Mouse (Mus musculus): ENCODE results near the gene Osbp.
"Not testable (repeated sequence)": the region's sequence is repeated elsewhere in the genome, so short reads cannot be mapped to it uniquely, and the experiment has no call there.

Gene Osbp

DNA sequence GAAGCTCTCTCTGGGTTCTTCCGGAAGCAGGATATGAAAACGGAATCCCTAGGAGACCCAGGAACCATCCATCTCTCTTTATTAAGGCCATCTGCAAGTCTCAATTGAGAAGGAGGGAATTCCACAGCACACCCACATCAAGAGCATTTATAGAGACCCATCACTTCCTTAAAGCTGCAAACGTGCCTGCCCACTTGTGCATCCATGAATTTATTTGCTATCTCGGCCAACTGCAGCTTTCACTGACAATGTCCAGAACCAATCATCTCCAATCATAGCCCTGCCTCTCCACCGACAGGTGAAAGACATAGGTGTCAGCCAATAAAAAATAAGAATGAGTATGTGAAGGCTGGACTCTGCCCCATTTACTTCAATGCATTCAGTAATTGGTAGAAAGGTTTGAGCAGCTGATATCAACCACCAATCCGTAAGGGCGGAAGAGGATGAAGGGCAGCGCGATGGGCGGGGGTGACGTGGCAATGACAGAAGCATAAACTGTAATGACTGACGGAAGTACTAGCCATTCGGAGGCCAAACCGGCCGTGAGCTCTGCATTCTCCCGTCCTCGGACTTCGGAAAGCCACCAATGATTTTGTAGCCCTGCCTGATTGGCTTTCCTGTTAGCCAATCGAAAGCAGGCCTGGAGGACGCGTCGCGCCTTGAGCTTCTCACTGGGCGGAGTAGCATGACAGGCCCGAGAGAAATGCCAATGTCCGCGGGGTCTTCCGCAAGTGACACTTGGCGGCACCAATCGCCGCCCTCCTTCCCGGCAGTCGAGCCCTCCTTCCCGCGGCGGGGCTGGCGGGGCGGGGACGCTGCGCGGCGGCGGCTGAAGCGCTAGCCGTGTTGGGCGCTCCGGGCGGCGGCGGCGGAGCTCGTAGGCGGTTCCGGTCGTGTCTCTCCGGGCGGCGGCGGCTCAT is at the start of gene Osbp:
Gene Osbp (plus strand): TSS at position 919 of the 920 bp plus-strand sequence.
- DNase-seq: peak; percentile 100

DNA sequence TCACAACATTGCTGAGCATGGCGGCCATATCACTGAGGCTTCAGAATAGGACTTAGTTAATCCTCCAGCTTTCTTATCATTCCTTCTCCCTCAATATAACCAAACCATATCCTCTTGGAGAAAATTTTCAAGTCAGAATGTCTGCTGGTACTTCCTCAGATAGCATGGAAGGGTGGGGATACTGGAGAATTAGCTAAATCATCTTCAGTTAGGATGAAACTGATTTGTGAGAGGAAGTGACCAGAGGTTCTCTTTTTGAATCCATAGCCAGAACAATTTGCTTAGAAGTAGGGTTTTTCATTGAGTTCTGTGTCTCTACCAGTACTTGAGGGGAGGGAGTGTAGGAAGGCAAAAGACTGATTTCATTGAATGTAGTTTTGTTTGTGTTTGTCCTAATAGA is 43.7 kb upstream of the Osbp start:
- DNase-seq: no peak

DNA sequence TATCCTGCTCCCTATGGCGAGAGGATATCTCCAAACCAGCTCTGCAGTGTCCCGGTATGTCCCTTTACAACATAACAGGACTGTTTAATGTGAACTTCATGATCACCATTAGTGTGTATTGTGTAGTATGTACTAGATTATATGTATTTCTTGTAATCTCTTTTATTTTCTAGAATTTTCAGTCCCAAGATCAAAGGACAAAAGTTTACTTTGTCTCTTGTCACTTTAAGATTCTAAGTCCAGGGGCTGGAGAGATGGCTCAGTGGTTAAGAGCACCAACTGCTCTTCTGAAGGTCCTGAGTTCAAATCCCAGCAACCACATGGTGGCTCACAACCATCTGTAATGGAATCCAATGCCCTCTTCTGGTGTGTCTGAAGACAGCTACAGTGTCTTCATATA is 43.2 kb upstream of the Osbp start:
- not testable (repeated sequence) for DNase-seq

DNA sequence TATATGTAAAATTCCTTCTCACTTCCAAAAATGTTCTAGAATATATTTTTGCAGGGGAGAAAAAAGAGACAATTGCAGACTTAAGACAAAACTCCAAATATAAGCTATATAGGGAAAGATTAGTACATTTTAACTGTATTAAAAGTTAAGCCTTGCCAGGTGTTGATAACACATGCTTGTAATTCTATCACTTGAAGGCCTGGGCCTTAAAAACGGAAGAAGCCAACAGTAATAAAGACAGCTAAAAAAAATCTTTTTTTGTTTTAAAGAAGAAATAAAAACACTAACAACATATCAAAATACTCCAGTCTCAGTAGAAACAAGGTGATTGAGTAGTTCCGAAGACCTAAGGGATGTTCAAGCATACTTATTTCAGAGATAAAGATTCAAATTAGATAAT is 39.4 kb upstream of the Osbp start:
- no peak for DNase-seq

DNA sequence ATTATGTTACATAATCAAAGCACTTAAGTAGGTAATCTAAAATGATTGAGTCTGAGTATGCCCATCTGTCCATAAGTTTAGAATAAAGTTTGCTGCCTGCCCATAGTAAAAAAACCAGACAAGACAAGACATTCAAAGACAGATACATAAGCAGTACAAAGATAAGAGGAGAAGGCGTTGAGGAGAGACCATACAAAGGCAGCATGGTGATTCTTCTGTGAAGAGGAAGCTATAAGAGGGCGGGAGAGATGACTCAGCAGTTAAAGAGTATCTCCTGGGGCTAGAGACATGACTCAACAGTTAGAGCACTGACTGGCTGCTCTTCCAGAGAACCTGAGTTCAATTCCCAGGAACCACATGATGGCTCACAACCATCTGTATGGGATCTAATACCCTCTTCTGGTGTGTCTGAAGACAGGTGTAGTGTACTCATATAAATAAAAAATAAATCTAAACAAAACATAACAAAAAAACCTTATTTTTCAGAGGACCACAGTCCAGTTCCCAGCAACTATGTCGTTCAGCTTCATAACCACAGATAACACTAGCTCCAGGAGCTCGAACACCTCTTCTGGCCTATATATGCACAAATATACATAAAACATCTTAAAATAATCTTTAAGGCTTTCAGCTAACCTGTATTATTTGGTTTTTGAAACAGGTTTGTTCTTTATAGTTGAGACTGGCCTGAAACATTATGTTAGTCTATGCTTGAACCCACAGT is 37.6 kb upstream of the Osbp start:
- no peak for DNase-seq

DNA sequence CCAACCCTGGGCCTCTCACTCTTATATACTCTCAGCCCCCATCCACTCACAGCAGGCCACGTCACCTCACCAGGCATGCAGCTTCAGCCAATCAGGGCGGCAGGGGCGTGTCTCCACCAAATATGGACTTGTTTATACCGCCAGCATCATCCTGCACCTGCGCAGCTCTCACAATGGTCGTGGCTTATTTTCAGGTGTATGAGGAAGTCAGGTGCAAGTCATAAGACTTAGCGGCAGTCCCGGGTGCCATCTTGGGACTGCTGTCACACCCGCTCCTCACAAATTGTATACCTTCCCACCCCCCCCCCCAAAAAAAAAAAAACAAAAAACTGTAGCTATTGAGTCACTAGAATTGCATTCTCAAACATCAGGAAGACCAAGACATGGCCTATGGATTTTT is 19.3 kb upstream of the Osbp start:
- not testable (repeated sequence) for DNase-seq

DNA sequence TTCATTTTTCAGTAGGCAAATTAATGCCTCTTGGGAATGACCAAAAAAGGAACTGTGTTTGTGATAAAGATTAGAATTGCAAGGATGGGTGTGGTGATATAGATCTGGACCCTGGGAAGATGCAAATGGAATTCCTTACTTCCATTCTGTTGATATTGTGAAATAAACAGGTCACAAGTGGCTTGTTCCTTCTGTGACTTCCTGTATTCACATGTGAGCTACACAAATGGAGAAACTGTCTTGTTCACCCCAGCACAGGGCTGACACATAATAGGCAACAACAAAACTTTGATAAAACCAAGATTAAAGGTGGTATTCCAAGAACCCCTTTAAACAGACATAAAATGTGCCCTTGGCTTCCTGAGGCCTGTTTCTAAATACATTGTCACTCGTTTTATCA is 15.9 kb upstream of the Osbp start:
- no peak for DNase-seq

DNA sequence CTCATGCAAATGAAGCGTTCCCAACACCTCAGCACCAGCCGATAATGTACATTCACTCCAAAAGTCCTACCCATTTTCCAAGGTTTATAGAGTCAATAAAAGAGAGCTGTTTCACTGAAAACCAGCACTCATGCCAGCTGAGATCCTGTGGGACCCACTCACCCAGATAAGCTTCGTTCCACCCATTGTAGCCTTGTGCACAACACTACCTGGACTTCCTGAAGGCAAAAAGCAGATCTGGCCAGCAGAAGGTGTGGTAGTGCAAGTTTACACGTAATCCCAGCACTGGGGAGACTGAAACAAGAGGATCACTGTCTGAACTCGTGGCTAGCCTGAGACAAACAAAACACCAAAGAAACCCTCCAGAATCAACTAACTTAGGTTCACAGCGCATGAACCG is 15.0 kb upstream of the Osbp start:
- DNase-seq: no peak

DNA sequence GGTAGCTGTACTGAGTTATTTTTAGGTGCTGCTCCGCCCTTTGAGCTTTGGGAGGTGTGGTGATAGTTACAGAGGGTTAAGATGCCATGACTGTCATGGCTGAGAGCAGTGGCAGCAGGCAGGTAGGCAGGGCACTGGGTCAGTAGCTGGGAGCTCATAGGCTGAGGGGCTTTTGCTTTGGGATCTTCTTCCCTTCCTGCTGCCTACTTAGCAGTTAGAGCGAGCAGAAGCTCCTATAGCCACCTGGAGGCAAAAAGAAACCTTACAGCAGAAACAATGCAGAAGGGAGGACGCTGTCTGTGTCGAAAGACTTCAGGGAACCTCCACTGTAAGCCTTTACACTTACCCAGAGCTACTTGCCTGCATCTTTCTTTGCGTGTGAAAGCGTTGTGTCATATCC is 11.5 kb upstream of the Osbp start:
- DNase-seq: no peak

DNA sequence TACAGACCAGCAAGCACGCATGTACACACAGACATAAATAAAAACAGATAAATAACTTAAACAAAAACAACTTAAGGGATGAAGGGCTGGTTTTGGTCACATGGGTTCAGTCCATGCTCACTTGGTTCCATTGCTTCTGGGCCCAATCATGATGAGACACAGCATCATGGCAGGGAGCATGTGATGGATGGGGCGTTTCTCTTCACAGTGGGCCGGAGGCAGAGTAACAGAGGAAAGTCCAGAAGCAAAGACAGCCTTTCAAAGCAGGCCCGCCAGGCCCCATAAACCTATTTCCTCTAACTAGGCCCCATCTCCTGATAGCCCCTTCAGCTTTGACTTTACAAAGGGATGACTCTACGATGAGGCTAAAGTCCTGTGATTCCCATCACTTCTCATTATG is 9.1 kb upstream of the Osbp start:
- no peak for DNase-seq

DNA sequence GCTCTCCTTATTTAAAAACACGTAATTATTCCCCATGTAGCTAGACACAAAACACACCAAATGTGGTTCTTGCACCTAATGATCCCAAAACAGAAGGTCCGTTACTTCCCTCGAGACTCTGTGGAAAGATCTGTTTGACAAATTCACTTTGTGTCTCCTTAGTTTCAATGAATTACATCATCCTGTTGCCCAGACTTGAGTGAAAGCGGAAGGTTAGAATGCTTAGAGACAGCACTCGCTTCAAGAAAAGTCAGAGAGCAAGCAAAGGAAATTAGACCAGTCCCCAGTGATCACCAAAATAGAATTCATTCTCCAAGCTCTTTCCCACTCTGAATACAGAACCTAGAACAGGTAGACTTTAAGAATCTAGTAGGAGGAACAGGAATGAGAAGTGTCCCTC is 8.3 kb upstream of the Osbp start:
- DNase-seq: no peak

DNA sequence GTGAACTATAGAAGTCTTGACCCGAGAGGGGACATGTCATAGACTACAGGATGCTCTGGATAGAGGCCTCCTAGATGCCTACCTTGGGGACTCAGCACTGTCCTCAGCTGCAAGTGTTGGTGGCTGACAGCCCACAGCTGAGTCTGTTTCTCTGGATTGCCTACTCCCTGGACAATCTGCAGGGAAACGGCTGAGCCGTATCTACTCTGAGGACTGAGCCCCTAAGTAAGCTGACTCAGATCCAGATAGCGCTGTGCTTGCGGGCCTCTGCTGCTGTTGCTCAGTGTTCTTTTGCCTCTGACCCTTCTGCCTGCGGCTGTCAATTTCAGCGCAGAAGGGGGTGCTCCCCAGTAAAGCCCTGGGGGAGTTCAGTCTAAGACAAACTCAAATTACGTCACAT is 7.9 kb upstream of the Osbp start:
- no peak for DNase-seq

DNA sequence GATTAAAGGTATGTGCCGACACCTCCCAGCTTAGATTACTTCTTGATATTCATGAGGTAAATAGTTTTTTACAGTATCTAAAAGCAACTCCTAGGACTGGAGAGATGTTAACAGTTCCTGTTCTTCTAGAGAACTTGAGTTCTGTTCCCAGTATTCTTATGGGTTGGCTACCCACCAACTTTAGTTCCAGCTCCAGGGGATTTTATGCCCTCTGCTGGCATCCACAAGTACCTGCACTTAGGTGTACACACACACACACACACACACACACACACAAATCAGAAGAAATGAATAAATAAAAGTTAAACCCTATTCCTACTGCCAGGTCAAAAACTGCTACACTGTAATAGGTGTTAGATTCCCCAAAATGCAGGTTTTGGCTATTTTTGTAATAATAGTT is 1.5 kb upstream of the Osbp start:
- no peak for DNase-seq

DNA sequence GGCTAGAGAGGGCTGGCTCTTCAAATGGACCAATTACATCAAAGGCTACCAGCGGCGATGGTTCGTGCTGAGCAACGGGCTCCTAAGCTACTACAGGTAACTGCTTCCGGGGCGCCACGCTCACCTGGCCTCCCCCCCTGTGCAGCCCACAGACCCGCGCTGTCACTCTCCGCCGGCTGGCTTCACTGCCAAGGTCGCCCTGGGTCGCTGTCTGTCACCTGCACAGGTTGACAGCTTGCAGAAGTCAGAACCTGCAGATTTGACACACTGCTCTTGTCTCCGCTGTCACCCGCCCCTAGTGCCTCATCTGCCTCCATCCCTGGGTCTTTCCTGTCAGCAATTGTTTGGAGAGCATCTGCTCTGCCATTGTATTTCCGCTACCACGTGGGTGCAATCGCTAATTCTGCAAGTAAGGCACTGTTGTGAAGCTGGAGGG is 478 bp downstream of the Osbp start:
- peak; percentile 36 to 50 for DNase-seq

DNA sequence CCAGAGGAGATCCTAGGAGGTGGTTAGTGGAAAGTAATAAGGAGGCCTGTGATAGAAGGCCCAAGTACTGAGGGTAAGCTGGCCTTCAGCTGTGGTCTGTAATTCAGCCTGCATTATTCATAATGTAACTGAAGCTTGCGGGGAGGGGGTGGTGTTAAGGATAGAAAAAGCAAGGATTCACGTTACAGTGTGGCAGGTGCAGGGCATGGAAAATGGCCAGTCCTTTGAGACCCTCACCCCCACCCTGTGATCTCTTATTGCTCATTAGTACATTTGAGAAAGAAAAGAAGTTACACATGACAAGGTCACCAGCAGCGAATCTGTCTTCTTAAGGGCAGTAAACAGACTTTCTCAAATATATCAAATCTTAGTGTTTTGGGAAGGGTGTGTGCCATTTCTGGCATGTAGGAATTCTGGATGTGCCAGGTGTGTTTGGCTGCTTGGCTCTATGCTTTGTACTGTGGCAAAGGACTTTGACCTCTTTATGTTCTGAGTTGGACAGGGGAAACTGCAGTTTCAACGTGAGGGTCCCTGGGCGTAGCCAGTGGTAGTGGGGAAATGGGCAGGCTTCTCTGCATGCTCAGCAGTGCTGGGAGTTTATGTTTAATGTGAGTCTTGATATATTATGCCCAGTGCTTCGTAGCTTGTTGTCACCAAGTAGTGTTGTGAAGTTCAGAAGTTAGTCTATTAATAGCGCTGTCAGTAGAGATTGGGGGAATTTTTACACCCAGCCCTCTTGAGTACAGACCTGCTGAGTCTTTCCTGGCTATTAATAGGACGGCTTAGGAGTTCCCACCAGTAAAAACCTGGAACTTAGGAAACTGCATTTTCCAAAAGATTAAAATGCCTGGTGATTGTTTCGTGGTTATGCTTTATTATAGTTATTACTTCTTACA is 3.7 kb downstream of the Osbp start:
- no peak for DNase-seq

DNA sequence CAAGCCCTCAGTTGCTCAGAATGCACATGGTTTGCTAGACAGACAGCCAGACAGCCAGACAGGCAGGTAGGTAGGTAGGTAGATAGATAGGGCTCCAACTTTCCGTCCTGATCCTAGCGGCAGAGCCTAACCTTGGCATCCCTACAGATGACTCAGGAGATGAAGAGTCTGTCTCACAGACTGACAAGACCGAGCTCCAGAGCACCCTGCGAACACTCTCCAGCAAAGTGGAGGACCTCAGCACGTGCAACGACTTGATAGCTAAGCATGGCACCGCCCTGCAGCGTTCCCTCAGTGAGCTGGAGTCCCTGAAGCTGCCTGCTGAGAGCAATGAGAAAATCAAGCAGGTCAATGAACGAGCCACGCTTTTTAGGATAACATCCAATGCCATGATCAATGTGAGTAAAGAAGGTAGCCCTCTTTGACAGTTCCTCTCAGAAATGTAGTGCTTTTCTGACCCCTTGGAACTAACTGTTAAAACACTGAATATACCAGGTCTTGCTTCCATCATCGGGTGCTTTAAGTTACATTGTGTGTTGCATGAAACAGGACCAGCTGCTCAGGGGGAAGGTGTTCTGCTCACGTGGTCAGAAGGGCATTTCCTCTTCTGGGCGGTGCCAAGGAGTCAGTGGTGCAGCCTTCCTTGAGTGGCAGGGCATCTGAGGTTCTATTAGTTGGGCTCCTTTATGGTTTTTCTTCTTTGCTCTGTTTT is 7.9 kb downstream of the Osbp start:
- DNase-seq: no peak

DNA sequence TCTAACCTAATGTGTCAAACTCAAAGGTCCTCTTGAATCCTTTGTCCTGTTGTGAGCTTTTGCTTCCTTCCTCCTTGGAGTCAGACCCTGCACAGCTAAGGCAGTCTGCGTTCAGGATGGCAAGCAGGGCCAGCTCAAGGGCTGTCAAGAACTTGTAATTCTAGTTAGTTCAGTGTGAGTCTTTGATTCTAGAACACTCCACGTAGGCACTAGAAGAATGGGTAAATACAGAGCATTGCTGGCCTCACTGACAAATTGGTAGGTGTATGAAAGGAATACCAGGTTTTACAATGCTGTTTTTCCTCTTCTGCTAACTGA is 8.4 kb downstream of the Osbp start:
- DNase-seq: peak; percentile 61 to 78

DNA sequence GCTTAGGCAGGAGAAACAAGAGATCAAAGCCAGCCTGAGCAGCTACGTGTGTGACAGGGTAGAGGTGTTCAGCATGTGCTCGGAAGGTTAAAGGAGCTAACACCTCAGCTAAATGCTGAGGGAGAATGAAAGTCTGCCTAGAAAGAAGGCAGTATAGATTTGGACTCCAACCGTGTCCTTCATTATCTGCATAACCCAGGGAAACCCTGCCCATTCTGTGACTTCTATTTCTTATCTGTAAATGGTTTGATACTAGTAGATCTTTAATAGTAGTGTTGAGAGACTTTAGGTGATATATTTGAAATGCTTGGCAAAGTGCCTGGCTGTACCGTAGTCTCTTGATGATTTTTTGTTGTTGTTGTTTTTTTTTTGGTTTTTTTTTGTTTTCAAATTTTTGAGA is 9.9 kb downstream of the Osbp start:
- DNase-seq: no peak

DNA sequence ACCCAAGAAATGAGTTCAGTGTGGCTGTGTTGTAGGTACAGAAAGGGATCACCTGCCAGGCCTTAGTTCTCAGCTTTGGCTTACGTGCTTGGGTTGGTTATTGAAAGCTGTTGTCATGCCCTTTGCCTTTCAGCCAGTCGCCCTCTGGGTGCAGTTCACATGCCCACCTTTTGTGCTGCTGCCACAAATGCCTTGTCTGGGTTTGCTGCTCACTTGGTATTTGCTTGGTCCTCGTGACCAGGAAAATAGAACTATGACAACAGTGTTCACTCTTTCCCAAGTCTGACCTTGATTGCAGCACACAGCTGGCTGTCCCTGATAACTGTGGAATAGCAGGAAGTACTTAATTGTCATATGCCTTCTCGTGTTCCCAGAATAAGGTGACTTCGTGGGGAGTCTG is 11.6 kb downstream of the Osbp start:
- DNase-seq: peak; percentile 26 to 53

DNA sequence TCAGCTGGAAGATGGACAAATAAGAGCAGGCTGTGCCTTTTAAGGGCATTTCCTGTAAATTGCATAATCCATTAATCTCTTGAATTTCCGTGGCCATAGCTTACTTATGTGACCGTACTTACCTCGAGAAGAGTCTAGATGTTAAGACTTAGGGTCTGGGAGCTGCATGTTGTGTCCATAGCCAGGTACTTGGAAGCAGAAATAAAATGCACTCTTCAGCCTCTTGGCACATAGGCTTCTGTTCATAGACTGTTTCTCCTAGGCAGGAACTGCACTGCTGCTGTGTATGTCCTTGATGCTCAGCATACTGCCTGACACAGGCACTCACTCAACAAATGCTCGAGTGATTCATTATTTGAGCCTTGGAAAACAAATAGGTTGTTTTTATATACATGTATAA is 14.7 kb downstream of the Osbp start:
- no peak for DNase-seq

DNA sequence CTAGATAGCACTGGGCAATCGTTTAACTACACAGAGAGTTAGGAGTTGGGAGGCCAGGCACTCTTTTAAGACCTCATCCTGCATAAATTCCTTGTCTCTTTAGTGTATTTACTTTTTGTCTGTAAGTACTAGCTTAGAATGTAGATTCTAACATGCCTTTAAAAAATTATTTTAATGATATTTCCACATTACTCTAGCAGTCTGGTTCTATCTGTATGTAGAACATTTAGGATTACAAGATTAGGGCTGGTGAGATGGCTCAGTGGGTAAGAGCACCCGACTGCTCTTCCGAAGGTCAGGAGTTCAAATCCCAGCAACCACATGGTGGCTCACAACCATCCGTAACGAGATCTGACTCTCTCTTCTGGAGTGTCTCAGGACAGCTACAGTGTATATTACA is 18.9 kb downstream of the Osbp start:
- DNase-seq: not testable (repeated sequence)

DNA sequence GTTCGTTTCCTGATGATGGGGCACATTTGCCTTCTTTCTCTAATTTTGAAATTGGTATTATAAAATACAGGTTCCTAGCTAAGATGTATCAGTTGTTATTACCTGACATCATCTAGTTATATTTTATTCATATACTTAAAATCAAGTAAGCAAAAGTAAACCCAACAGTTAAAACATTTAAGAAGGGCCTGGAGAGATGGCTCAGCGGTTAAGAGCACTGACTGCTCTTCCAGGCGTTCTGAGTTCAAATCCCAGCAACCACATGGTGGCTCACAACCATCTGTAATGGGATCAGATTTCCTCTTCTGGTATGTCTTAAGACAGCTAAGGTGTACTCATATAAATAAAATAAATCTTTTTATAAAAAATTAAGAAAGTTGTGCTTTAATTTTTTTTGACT is 22.1 kb downstream of the Osbp start:
- DNase-seq: no peak

DNA sequence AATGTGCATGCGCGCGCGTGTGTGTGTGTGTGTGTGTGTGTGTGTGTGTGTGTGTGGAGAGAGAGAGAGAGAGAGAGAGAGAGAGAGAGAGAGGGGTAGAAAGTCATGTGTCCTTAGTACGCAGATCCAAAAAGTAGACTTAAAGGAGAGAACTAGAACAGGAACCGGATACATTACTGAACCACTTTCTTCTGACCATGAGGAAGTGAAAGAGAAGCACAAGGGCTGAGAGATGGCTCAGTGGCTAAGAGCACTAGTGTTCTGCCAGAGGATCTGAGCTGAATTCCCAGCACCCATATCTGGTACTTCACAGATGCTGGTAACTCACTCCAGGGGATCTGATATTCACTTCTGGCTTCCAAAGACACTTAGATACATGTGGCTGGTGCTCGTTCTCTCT is 23.6 kb downstream of the Osbp start:
- DNase-seq: no peak
